Mouse (Mus musculus) erythroblast, embryonic 14.5 days (primary cell): ENCODE measurements at regions not wholly inside any gene's neighbourhood (a gene's known extent, or its start where the extent isn't known, plus 50 kb on each side); places are given as distances from the start of the nearest gene placed in this dataset.

Experiments used
- H3K27me3 ChIP-seq: 2 replicates; pipeline ENCODE4 v1.6.1; 2012; ENCODE audit warnings: inconsistent platforms; ENCODE audit not compliant: control insufficient read depth
- H3K36me3 ChIP-seq: 2 replicates; pipeline ENCODE4 v1.6.1; 2012; ENCODE audit warnings: mild to moderate bottlenecking, inconsistent platforms; ENCODE audit not compliant: control insufficient read depth
- H3K4me1 ChIP-seq: 2 replicates; pipeline ENCODE4 v1.6.1; 2012; ENCODE audit warnings: inconsistent platforms; ENCODE audit not compliant: control insufficient read depth
- H3K4me3 ChIP-seq: replicated peaks from 2 replicates; pipeline ENCODE3; 2012; ENCODE audit warnings: moderate library complexity, mild to moderate bottlenecking, inconsistent platforms
- H3K9me3 ChIP-seq: 2 replicates; pipeline ENCODE4 v1.6.1; 2012; ENCODE audit warnings: low read length, inconsistent platforms, mixed read lengths; ENCODE audit not compliant: control insufficient read depth
- GATA1 ChIP-seq: IDR thresholded peaks from 2 replicates; pipeline ENCODE4 v1.6.1; 2012; ENCODE audit warnings: low read length, inconsistent platforms, mixed read lengths
- TAL1 ChIP-seq: IDR thresholded peaks from 3 replicates; pipeline ENCODE4 v1.6.1; 2012; ENCODE audit warnings: low read length, inconsistent platforms, mixed read lengths

- Histone ChIP-seq H3K36me3 (no peaks in the 10 kb centered on the region), H3K9me3 (no peaks in the 10 kb centered on the region), H3K27me3 (no peaks in the 10 kb centered on the region), H3K4me3 (no peak overlapping the region), H3K4me1 (no peaks in the 10 kb centered on the region)
- no peak for TF ChIP-seq TAL1
- no peak for TF ChIP-seq GATA1
These were observed 410.8 kb downstream of the Hsfy2 start for GRCm38 (mm10) chr1:56226314-56227008.

- Histone ChIP-seq H3K4me3 (no peak overlapping the region), H3K27me3 (no peaks in the 10 kb centered on the region), H3K4me1 (no peaks in the 10 kb centered on the region), H3K36me3 (no peaks in the 10 kb centered on the region), H3K9me3 (no peaks in the 10 kb centered on the region; the same call in 1 of the 2 replicates)
- TF ChIP-seq GATA1 (no peak), TAL1 (no peak)
These were observed 417.5 kb downstream of the Hsfy2 start for GRCm38 (mm10) chr1:56219700-56220099.

GRCm38 (mm10) chr1:56210712-56211371, 426.4 kb downstream of the Hsfy2 start:
- Histone ChIP-seq H3K9me3 (no peaks in the 10 kb centered on the region), H3K27me3 (no peaks in the 10 kb centered on the region), H3K36me3 (no peaks in the 10 kb centered on the region), H3K4me1 (no peaks in the 10 kb centered on the region), H3K4me3 (no peak overlapping the region)
- TF ChIP-seq TAL1 (no peak), GATA1 (no peak)

GRCm38 (mm10) chr1:56206615-56207267, 430.5 kb downstream of the Hsfy2 start:
- Histone ChIP-seq H3K9me3 (no peaks in the 10 kb centered on the region), H3K27me3 (no peaks in the 10 kb centered on the region), H3K36me3 (no peaks in the 10 kb centered on the region), H3K4me3 (no peak overlapping the region), H3K4me1 (no peaks in the 10 kb centered on the region)
- no peak for TF ChIP-seq TAL1
- no peak for TF ChIP-seq GATA1

DNA sequence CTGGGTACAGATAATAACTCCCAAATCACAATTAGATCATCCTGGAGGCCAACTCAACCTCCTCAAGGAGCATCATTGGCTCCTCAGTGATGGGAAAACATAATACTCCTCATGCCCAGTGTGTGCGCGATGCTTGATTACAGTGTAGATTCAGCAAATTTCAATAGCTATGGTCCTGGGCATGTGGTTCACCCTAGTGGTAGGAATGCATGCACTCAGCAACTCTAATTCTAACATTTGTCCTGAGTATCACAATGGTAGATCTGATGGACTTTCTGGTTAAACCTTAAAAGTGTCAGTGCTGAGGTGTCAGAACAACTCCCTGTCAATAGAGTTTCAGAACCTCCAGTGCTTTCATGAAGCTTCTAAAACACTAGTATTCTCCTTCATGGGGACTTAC, 442.0 kb downstream of the Hsfy2 start:
- no peak for TF ChIP-seq GATA1
- no peak for TF ChIP-seq TAL1
- H3K9me3 ChIP-seq = no peaks in the 10 kb centered on the region
- H3K36me3 ChIP-seq = no peaks in the 10 kb centered on the region
- no peaks in the 10 kb centered on the region for H3K27me3 ChIP-seq
- no peak overlapping the region for H3K4me3 ChIP-seq
- H3K4me1 ChIP-seq = no peaks in the 10 kb centered on the region

- no peak for TF ChIP-seq TAL1
- no peak for TF ChIP-seq GATA1
- no peak overlapping the region for H3K4me3 ChIP-seq
- no peaks in the 10 kb centered on the region for H3K9me3 ChIP-seq
- no peaks in the 10 kb centered on the region for H3K36me3 ChIP-seq
- no peaks in the 10 kb centered on the region for H3K4me1 ChIP-seq
- H3K27me3 ChIP-seq = no peaks in the 10 kb centered on the region
These were observed 453.6 kb downstream of the Hsfy2 start for GRCm38 (mm10) chr1:56183503-56184198.

GRCm38 (mm10) chr1:56179206-56179985, 457.8 kb downstream of the Hsfy2 start:
- Histone ChIP-seq H3K27me3 (no peaks in the 10 kb centered on the region), H3K9me3 (no peaks in the 10 kb centered on the region), H3K36me3 (no peaks in the 10 kb centered on the region), H3K4me1 (no peaks in the 10 kb centered on the region), H3K4me3 (no peak overlapping the region)
- TF ChIP-seq TAL1 = no peak
- TF ChIP-seq GATA1 = no peak

- no peak overlapping the region for H3K4me3 ChIP-seq
- H3K9me3 ChIP-seq = no peaks in the 10 kb centered on the region
- no peaks in the 10 kb centered on the region for H3K4me1 ChIP-seq
- no peaks in the 10 kb centered on the region for H3K36me3 ChIP-seq
- no peak for TF ChIP-seq TAL1
- no peak for TF ChIP-seq GATA1
- no peaks in the 10 kb centered on the region for H3K27me3 ChIP-seq
These were observed 466.1 kb downstream of the Hsfy2 start for GRCm38 (mm10) chr1:56171157-56171556.

DNA sequence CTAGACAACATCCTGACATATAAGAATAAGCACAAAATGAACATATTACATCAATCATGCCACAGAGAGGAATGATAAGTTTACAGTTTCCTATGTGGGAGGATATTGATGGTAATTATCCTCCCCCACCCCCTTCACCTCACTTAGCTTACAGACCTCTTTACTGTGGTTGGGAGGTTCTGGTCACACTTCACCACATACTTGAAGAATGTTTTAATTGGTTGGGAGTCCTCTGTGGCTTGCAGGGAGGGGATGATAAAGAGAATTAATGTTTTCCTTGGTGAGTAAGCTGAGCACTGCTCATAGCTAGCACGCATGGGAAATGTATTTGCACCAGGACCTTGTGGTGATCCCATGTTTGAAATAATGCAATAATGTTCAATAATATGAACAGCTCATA, 468.5 kb downstream of the Hsfy2 start:
- no peaks in the 10 kb centered on the region for H3K27me3 ChIP-seq
- H3K36me3 ChIP-seq = no peaks in the 10 kb centered on the region
- TF ChIP-seq TAL1 (no peak), GATA1 (no peak)
- no peaks in the 10 kb centered on the region for H3K4me1 ChIP-seq
- no peak overlapping the region for H3K4me3 ChIP-seq
- no peaks in the 10 kb centered on the region for H3K9me3 ChIP-seq
